Mouse (Mus musculus): ENCODE results near the gene Zfp69. TPM values are rescaled to one million over a fixed set of nuclear protein-coding genes. Genes with fewer than 3 reads are reported as not detected.

The Zfp69 gene
- total and polyA plus RNA-seq, 3 experiments = 0.46 to 2.2 (median 0.89) TPM

- in situ Hi-C loops (cut with MboI; ENCODE audit: low pct_ligation_motif_present, low pct_unique_long_range_greater_than_20kb, low sequenced_read_pairs) = no loop called here
- Histone ChIP-seq H3K4me3 (replicated peaks in 1 of 3; ENCODE audit: low read depth in 2 of 3, low read length in 2 of 3, poor library complexity in 1 of 3) (no peak overlapping the region), H3K36me3 (replicated peaks in 1 of 2; ENCODE audit: control insufficient read depth in 1 of 2, insufficient read depth in 1 of 2, low read length in 1 of 2) (no peaks in the 10 kb centered on the region), H3K27ac (ENCODE audit: insufficient read depth, low read depth) (no peak overlapping the region), H3K4me2 (ENCODE audit: insufficient read depth, low read depth, poor library complexity, severe bottlenecking) (no peak overlapping the region), H3K27me3 (replicated peaks) (peaks cover 35% of the 10 kb centered on the region), H3K9ac (ENCODE audit: insufficient read depth, low read depth) (no peak overlapping the region), H3K79me2 (replicated peaks; ENCODE audit: control insufficient read depth, extremely low read depth, insufficient read depth, poor library complexity, severe bottlenecking) (no peaks in the 10 kb centered on the region), H3K9me3 (replicated peaks; ENCODE audit: low read length) (peaks cover 3% of the 10 kb centered on the region), H3K4me1 (ENCODE audit: control insufficient read depth in 1 of 2, insufficient read depth in 2 of 2) (peaks cover 0 to 1% of the 10 kb centered on the region in 2 experiments; a peak in 1 of 4 replicates)
- DNase-seq (ENCODE audit: extremely low read depth) = no peak
- dilution Hi-C loops (cut with MboI; ENCODE audit: extremely low pct_ligation_motif_present, extremely low pct_unique_long_range_greater_than_20kb, low sequenced_read_pairs) = no loop called here
- TF ChIP-seq POLR2A (IDR thresholded peaks at IDR 0.05; ENCODE audit: low read depth, low read length) (no peak), JUND (conservative IDR thresholded peaks at IDR 0.05; ENCODE audit: low read depth, low read length) (no peak), RCOR1 (conservative IDR thresholded peaks at IDR 0.05; ENCODE audit: low read depth, low read length) (no peak), NELFE (IDR thresholded peaks at IDR 0.05; ENCODE audit: low read depth, low read length) (no peak), GABPA (IDR thresholded peaks at IDR 0.05; ENCODE audit: insufficient replicate concordance, low read depth, low read length) (no peak), UBTF (IDR thresholded peaks at IDR 0.05; ENCODE audit: low read depth, low read length) (no peak), POLR2AphosphoS2 (IDR thresholded peaks at IDR 0.05; ENCODE audit: low read depth, low read length) (no peak), JUN (IDR thresholded peaks at IDR 0.05; ENCODE audit: insufficient read depth, low read depth, low read length) (no peak), USF1 (IDR thresholded peaks at IDR 0.05; ENCODE audit: low read depth, low read length) (no peak), E2F4 (IDR thresholded peaks at IDR 0.05; ENCODE audit: insufficient replicate concordance, low read depth, low read length) (no peak), IRF4 (IDR thresholded peaks at IDR 0.05; ENCODE audit: low read depth, low read length) (no peak), CHD2 (IDR thresholded peaks at IDR 0.05; ENCODE audit: low read length) (no peak), MAX (IDR thresholded peaks at IDR 0.05; ENCODE audit: low read length) (no peak), ZNF384 (IDR thresholded peaks at IDR 0.05; ENCODE audit: low read depth, low read length) (no peak), BHLHE40 (IDR thresholded peaks at IDR 0.05; ENCODE audit: low read depth, low read length) (no peak), MAFK (IDR thresholded peaks at IDR 0.05; ENCODE audit: insufficient replicate concordance, low read length) (no peak)
These were observed 59.0 kb downstream of the Zfp69 start for GRCm38 (mm10) chr4:120892516-120892915.

GRCm38 (mm10) chr4:120891960-120892359 is 59.5 kb downstream of the Zfp69 start:
- no peak for TF ChIP-seq PAX5 (IDR thresholded peaks at IDR 0.05; ENCODE audit: low read length)
- no peak for TF ChIP-seq GABPA (IDR thresholded peaks at IDR 0.05; ENCODE audit: insufficient replicate concordance, low read depth, low read length)
- no peak for TF ChIP-seq CHD2 (IDR thresholded peaks at IDR 0.05; ENCODE audit: low read length)
- no peak for TF ChIP-seq E2F4 (IDR thresholded peaks at IDR 0.05; ENCODE audit: insufficient replicate concordance, low read depth, low read length)
- no peak for TF ChIP-seq ELF1 (IDR thresholded peaks at IDR 0.05; ENCODE audit: low read depth, low read length)
- H3K27me3 ChIP-seq (replicated peaks) = peaks cover 35% of the 10 kb centered on the region
- no peaks in the 10 kb centered on the region for H3K79me2 ChIP-seq (replicated peaks; ENCODE audit: control insufficient read depth, extremely low read depth, insufficient read depth, poor library complexity, severe bottlenecking)
- H3K4me3 ChIP-seq (replicated peaks in 1 of 3; ENCODE audit: low read depth in 2 of 3, low read length in 2 of 3, poor library complexity in 1 of 3) = no peak overlapping the region
- H3K27ac ChIP-seq (ENCODE audit: insufficient read depth, low read depth) = no peak overlapping the region
- dilution Hi-C loops (cut with MboI; ENCODE audit: extremely low pct_ligation_motif_present, extremely low pct_unique_long_range_greater_than_20kb, low sequenced_read_pairs) (no loop called here), in situ Hi-C loops (cut with MboI; ENCODE audit: low pct_ligation_motif_present, low pct_unique_long_range_greater_than_20kb, low sequenced_read_pairs) (no loop called here)
- no peaks in the 10 kb centered on the region for H3K9me3 ChIP-seq (replicated peaks; ENCODE audit: low read length)
- no peak overlapping the region for H3K4me2 ChIP-seq (ENCODE audit: insufficient read depth, low read depth, poor library complexity, severe bottlenecking)
- no peak for DNase-seq (ENCODE audit: extremely low read depth)
- no peaks in the 10 kb centered on the region for H3K36me3 ChIP-seq (replicated peaks in 1 of 2; ENCODE audit: control insufficient read depth in 1 of 2, insufficient read depth in 1 of 2, low read length in 1 of 2)
- H3K9ac ChIP-seq (ENCODE audit: insufficient read depth, low read depth) = no peak overlapping the region
- H3K4me1 ChIP-seq (ENCODE audit: control insufficient read depth in 1 of 2, insufficient read depth in 2 of 2) = peaks cover 0 to 4% of the 10 kb centered on the region in 2 experiments; a peak in 1 of 4 replicates

Measured in CH12.LX (cell line).